Comparison of ENCODE assay signal across 20 mouse cellular contexts in the genomic region with DNA sequence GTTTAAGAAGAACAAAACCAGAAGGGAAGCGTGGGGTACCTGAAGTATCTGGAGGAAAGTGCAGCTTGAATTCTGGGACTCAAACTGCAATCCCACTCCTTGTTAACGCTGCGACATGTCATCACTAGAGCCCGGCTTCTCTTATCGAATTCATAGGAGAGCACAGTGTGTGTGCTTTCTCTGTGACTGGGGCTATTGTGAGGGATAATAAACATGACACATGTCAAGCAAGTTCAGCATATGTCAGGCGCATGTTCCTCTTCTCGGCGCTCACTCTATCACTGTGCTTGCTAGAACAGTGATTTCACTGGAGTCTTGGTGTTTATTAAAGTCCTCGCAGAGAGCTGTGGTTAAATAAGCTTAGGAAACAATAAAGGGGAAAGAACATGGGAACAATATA.
DNase-seq lines count a peak whose midpoint lies in the region; ATAC-seq and TF ChIP-seq lines count a peak whose summit lies in the region.
"Had no signal": no experiment of that assay in that cellular context is flagged by ENCODE, and none has a peak within 500 bp of the region (broad histone marks: within the 10 kb centered on the region; RNA-seq: fewer than 3 reads in every experiment).

No protein-coding gene starts in this region.

- 0 out of 4 replicates have a peak overlapping the region, but pooled peaks of 1 of the 2 experiments have one; percentile 19 for H3K27ac ChIP-seq in heart, embryonic 14.5 days (replicated peaks in 1 of 2; ENCODE audit: control insufficient read depth in 1 of 2, insufficient read depth in 1 of 2, low read depth in 2 of 2, low read length in 2 of 2)
- no peak overlapping the region for H3K27ac ChIP-seq in heart, embryonic 11.5 days (ENCODE audit: low read depth, low read length)
- no peak overlapping the region for H3K27ac ChIP-seq in heart, embryonic 16.5 days (ENCODE audit: low read length)
- no peak overlapping the region for H3K27ac ChIP-seq in kidney, embryonic 15.5 days
- no peak overlapping the region for H3K27ac ChIP-seq in intestine, embryonic 15.5 days
- H3K27ac ChIP-seq: embryonic facial prominence, embryonic 10.5 days; embryonic facial prominence, embryonic 12.5 days; forebrain, embryonic 13.5 days; forebrain, embryonic 15.5 days had no signal

- 0 out of 2 replicates have a peak, but pooled peaks have one; percentile 43 for ATAC-seq in heart, embryonic 14.5 days (ENCODE audit: insufficient number of reproducible peaks, insufficient read depth, low FRiP score, low read depth)
- ATAC-seq in heart, embryonic 11.5 days (replicated peaks; ENCODE audit: insufficient number of reproducible peaks, low FRiP score, low TSS enrichment) = no peak
- ATAC-seq in heart, embryonic 16.5 days (replicated peaks; ENCODE audit: extremely low read depth, insufficient read depth, low FRiP score) = peak; percentile 60
- ATAC-seq in kidney, embryonic 15.5 days (replicated peaks; ENCODE audit: low FRiP score) = no peak
- ATAC-seq in intestine, embryonic 15.5 days = no peak
- ATAC-seq: forebrain, embryonic 13.5 days; forebrain, embryonic 15.5 days had no signal

- TF ChIP-seq POLR2A in brain, embryonic 14.5 days (IDR thresholded peaks at IDR 0.05; ENCODE audit: borderline replicate concordance, extremely low read depth, insufficient read depth, insufficient read length, poor library complexity, severe bottlenecking) = no peak

- no peak overlapping the region for H3K9ac ChIP-seq in heart, embryonic 14.5 days (ENCODE audit: low read length)
- H3K9ac ChIP-seq in heart, embryonic 11.5 days (ENCODE audit: low read depth, low read length) = no peak overlapping the region
- H3K9ac ChIP-seq in heart, embryonic 16.5 days (ENCODE audit: low read length) = no peak overlapping the region
- no peak overlapping the region for H3K9ac ChIP-seq in kidney, embryonic 15.5 days
- H3K9ac ChIP-seq in intestine, embryonic 15.5 days = no peak overlapping the region
- H3K9ac ChIP-seq: embryonic facial prominence, embryonic 12.5 days; forebrain, embryonic 13.5 days; forebrain, embryonic 15.5 days had no signal

- intact Hi-C loops in heart, postnatal 14 days (cut with DNase I) = no loop called here

- WGBS in heart, embryonic 14.5 days = 30% methylated on average over 9 of the region's 9 CpGs
- 43% methylated on average over 9 of the region's 9 CpGs for WGBS in heart, embryonic 11.5 days (ENCODE audit: insufficient replicate concordance)
- 38% methylated on average over 9 of the region's 9 CpGs for WGBS in heart, embryonic 16.5 days
- 87% methylated on average over 9 of the region's 9 CpGs for WGBS in kidney, embryonic 15.5 days
- WGBS in intestine, embryonic 15.5 days = 80% methylated on average over 9 of the region's 9 CpGs

- no peaks in the 10 kb centered on the region for H3K36me3 ChIP-seq in heart, embryonic 14.5 days (ENCODE audit: control insufficient read depth, insufficient read depth, low read length)
- H3K36me3 ChIP-seq in heart, embryonic 11.5 days (ENCODE audit: control insufficient read depth, insufficient read depth, low read length) = no peaks in the 10 kb centered on the region
- no peaks in the 10 kb centered on the region for H3K36me3 ChIP-seq in heart, embryonic 16.5 days (ENCODE audit: control insufficient read depth, insufficient read depth)
- H3K36me3 ChIP-seq in kidney, embryonic 15.5 days = no peaks in the 10 kb centered on the region
- no peaks in the 10 kb centered on the region for H3K36me3 ChIP-seq in intestine, embryonic 15.5 days
- H3K36me3 ChIP-seq: embryonic facial prominence, embryonic 10.5 days; embryonic facial prominence, embryonic 12.5 days; forebrain, embryonic 15.5 days had no signal

- DNase-seq in heart, postnatal 14 days = no peak
- DNase-seq in kidney, adult 9 months = peak; percentile 0
- DNase-seq in brain, embryonic 14.5 days (ENCODE audit: low read depth) = peak; percentile 13
- DNase-seq: adrenal gland, adult 2 months; adrenal gland, postnatal 10 days; adrenal gland, postnatal 25 days; cerebellum, adult 11-12 months; cerebellum, adult 2 months; cerebellum, adult 9-10 months; cerebellum, postnatal 10 days; cerebellum, postnatal 25 days had no signal

- H3K27me3 ChIP-seq in heart, embryonic 14.5 days (ENCODE audit: control insufficient read depth, insufficient read depth, low read length) = no peaks in the 10 kb centered on the region
- no peaks in the 10 kb centered on the region for H3K27me3 ChIP-seq in heart, embryonic 11.5 days (ENCODE audit: control insufficient read depth, insufficient read depth, low read length)
- H3K27me3 ChIP-seq in heart, embryonic 16.5 days (ENCODE audit: control insufficient read depth, insufficient read depth, low read length) = no peaks in the 10 kb centered on the region
- H3K27me3 ChIP-seq in kidney, embryonic 15.5 days = no peaks in the 10 kb centered on the region
- no peaks in the 10 kb centered on the region for H3K27me3 ChIP-seq in intestine, embryonic 15.5 days (replicated peaks)
- H3K27me3 ChIP-seq: embryonic facial prominence, embryonic 12.5 days; forebrain, embryonic 13.5 days; forebrain, embryonic 15.5 days had no signal

- no peak for TF ChIP-seq CTCF in brain, embryonic 14.5 days (IDR thresholded peaks at IDR 0.05; ENCODE audit: borderline replicate concordance, extremely low read depth, insufficient read depth, insufficient read length)

- no peak overlapping the region for H3K4me3 ChIP-seq in heart, embryonic 14.5 days (ENCODE audit: control insufficient read depth in 1 of 2, insufficient read depth in 1 of 2, low read depth in 1 of 2, low read length in 2 of 2)
- no peak overlapping the region for H3K4me3 ChIP-seq in heart, embryonic 11.5 days (ENCODE audit: low read depth, low read length)
- H3K4me3 ChIP-seq in heart, embryonic 16.5 days (ENCODE audit: low read length) = no peak overlapping the region
- no peak overlapping the region for H3K4me3 ChIP-seq in kidney, embryonic 15.5 days (replicated peaks)
- H3K4me3 ChIP-seq in intestine, embryonic 15.5 days (replicated peaks) = no peak overlapping the region
- H3K4me3 ChIP-seq: embryonic facial prominence, embryonic 10.5 days; embryonic facial prominence, embryonic 12.5 days; forebrain, embryonic 13.5 days; forebrain, embryonic 15.5 days had no signal

- peaks cover 2 to 4% of the 10 kb centered on the region in 2 experiments; a peak in 2 of 4 replicates for H3K4me1 ChIP-seq in heart, embryonic 14.5 days (ENCODE audit: control insufficient read depth in 2 of 2, insufficient read depth in 2 of 2, low read length in 2 of 2)
- no peaks in the 10 kb centered on the region for H3K4me1 ChIP-seq in heart, embryonic 11.5 days (ENCODE audit: control insufficient read depth, insufficient read depth, low read length)
- peaks cover 6% of the 10 kb centered on the region; the same call in 1 of the 2 replicates for H3K4me1 ChIP-seq in heart, embryonic 16.5 days (ENCODE audit: control insufficient read depth, insufficient read depth, low read length)
- H3K4me1 ChIP-seq in kidney, embryonic 15.5 days = no peaks in the 10 kb centered on the region
- H3K4me1 ChIP-seq in intestine, embryonic 15.5 days (replicated peaks) = no peaks in the 10 kb centered on the region
- H3K4me1 ChIP-seq: embryonic facial prominence, embryonic 10.5 days; embryonic facial prominence, embryonic 12.5 days; forebrain, embryonic 13.5 days; forebrain, embryonic 15.5 days had no signal

- peak overlapping the region; percentile 13; the same call in 1 of the 2 replicates for H3K4me2 ChIP-seq in heart, embryonic 14.5 days (ENCODE audit: low read length)
- no peak overlapping the region for H3K4me2 ChIP-seq in heart, embryonic 11.5 days
- peak overlapping the region; percentile 20; the same call in 1 of the 2 replicates for H3K4me2 ChIP-seq in heart, embryonic 16.5 days (ENCODE audit: low read depth, low read length)
- H3K4me2 ChIP-seq in kidney, embryonic 15.5 days = no peak overlapping the region
- H3K4me2 ChIP-seq in intestine, embryonic 15.5 days (replicated peaks) = no peak overlapping the region
- H3K4me2 ChIP-seq: embryonic facial prominence, embryonic 12.5 days; forebrain, embryonic 13.5 days; forebrain, embryonic 15.5 days had no signal

- H3K9me3 ChIP-seq in heart, embryonic 14.5 days (ENCODE audit: control insufficient read depth, low read length) = no peaks in the 10 kb centered on the region
- H3K9me3 ChIP-seq in heart, embryonic 11.5 days (replicated peaks; ENCODE audit: control insufficient read depth, low read length) = no peaks in the 10 kb centered on the region
- H3K9me3 ChIP-seq in heart, embryonic 16.5 days (replicated peaks; ENCODE audit: control insufficient read depth, low read length) = no peaks in the 10 kb centered on the region
- H3K9me3 ChIP-seq in kidney, embryonic 15.5 days (replicated peaks) = no peaks in the 10 kb centered on the region
- no peaks in the 10 kb centered on the region for H3K9me3 ChIP-seq in intestine, embryonic 15.5 days
- H3K9me3 ChIP-seq: embryonic facial prominence, embryonic 10.5 days; embryonic facial prominence, embryonic 12.5 days; forebrain, embryonic 13.5 days; forebrain, embryonic 15.5 days had no signal

Comparison
In these comparisons a context has a peak if more than half of its experiments do, and no peak if none do; other contexts are left out.
1. ATAC-seq: peak in heart, embryonic 14.5 days (single experiment) and heart, embryonic 16.5 days (single experiment); none in heart, embryonic 11.5 days (single experiment), kidney, embryonic 15.5 days (single experiment) and intestine, embryonic 15.5 days (single experiment).
2. H3K4me2 ChIP-seq: peak in heart, embryonic 14.5 days (single experiment) and heart, embryonic 16.5 days (single experiment); none in heart, embryonic 11.5 days (single experiment), kidney, embryonic 15.5 days (single experiment) and intestine, embryonic 15.5 days (single experiment).
3. DNase-seq: peak in kidney, adult 9 months (single experiment) and brain, embryonic 14.5 days (single experiment); none in heart, postnatal 14 days (0 of 2).